Mouse (Mus musculus) neural tube, embryonic 13.5 days (tissue): ENCODE data around the gene Mtx1. TPM values are rescaled to one million over a fixed set of nuclear protein-coding genes. Genes with fewer than 3 reads are reported as not detected.
A peak's percentile ranks its signal among the peaks of the same experiment; 100 is the strongest.

Experiments used
- ATAC-seq: fragments of 200-750 bp; cut with Nextera tagmentation; 2 replicates; pipeline ENCODE4 v1.8.0; 2017; ENCODE audit warnings: low read depth, mild to moderate bottlenecking, moderate TSS enrichment, moderate library complexity
- H3K27ac ChIP-seq: fragments of 300-500 bp; sonication (generic); replicated peaks from 2 replicates; pipeline ENCODE4 v1.5.1; 2015; ENCODE audit warnings: moderate library complexity, mild to moderate bottlenecking, inconsistent platforms
- H3K27me3 ChIP-seq: fragments of 300-500 bp; sonication (generic); 2 replicates; pipeline ENCODE4 v1.6.1; 2015; ENCODE audit warnings: mild to moderate bottlenecking, inconsistent platforms
- H3K36me3 ChIP-seq: fragments of 300-500 bp; sonication (generic); 2 replicates; pipeline ENCODE4 v1.6.1; 2015; ENCODE audit warnings: mild to moderate bottlenecking, inconsistent platforms
- H3K4me1 ChIP-seq: fragments of 300-500 bp; sonication (generic); replicated peaks from 2 replicates; pipeline ENCODE4 v1.6.1; 2015; ENCODE audit warnings: inconsistent platforms
- H3K4me2 ChIP-seq: fragments of 300-500 bp; sonication (generic); 2 replicates; pipeline ENCODE4 v1.6.1; 2015; ENCODE audit warnings: inconsistent platforms, mild to moderate bottlenecking, moderate library complexity
- H3K4me3 ChIP-seq: fragments of 300-500 bp; sonication (generic); 2 replicates; pipeline ENCODE4 v1.5.1; 2015; ENCODE audit warnings: mild to moderate bottlenecking, inconsistent platforms
- H3K9ac ChIP-seq: fragments of 300-500 bp; sonication (generic); 2 replicates; pipeline ENCODE4 v1.6.1; 2015; ENCODE audit warnings: moderate library complexity, mild to moderate bottlenecking, inconsistent platforms
- H3K9me3 ChIP-seq: fragments of 300-500 bp; sonication (generic); 2 replicates; pipeline ENCODE4 v1.6.1; 2016; ENCODE audit warnings: inconsistent platforms
- WGBS: fragments of 180-500 bp; shearing (Covaris S2); methylation state at CpG from one replicate; pipeline ENCODE4 v1.1.7; 2015; 5-methylcytosine and 5-hydroxymethylcytosine counted together
- polyA plus RNA-seq: library from polyadenylated mRNA; unstranded; fragments of >200 nt; fragmentation: Nextera tagmentation; extraction: Ambion mirVana; gene quantifications from 2 replicates; pipeline ENCODE4 v1.2.1, GENCODE M21; 2015

Gene Mtx1
- polyA plus RNA-seq, 1 experiment from 2014 or later = 157 TPM

DNA sequence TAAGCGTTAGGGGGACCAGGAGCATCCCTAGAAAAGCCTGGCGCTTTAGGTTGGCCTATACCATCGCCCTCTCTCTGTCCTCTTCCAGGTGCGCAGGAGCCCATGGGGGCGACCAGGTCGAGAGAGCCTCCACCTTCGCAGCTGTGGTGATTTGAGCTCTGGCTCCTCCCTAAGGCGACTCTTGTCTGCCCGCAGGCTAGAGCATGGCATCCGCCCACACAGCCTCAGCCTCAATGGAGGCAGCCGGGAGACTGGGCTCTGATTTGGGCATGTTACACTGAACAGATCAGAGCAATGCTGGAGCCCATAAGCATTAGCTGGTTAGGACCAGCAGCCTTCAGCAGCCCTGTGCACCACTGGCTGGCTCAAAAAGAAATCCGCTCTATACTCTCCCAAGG is 38.4 kb downstream of the Mtx1 start:
- no peak for ATAC-seq
- peaks cover 23% of the 10 kb centered on the region for H3K4me1 ChIP-seq
- H3K27me3 ChIP-seq = no peaks in the 10 kb centered on the region
- 71% methylated on average over 12 of the region's 12 CpGs for WGBS
- H3K27ac ChIP-seq = no peak overlapping the region
- no peaks in the 10 kb centered on the region for H3K9me3 ChIP-seq
- H3K4me3 ChIP-seq = no peak overlapping the region
- no peak overlapping the region for H3K4me2 ChIP-seq
- no peak overlapping the region for H3K9ac ChIP-seq
- peaks cover 32% of the 10 kb centered on the region for H3K36me3 ChIP-seq

DNA sequence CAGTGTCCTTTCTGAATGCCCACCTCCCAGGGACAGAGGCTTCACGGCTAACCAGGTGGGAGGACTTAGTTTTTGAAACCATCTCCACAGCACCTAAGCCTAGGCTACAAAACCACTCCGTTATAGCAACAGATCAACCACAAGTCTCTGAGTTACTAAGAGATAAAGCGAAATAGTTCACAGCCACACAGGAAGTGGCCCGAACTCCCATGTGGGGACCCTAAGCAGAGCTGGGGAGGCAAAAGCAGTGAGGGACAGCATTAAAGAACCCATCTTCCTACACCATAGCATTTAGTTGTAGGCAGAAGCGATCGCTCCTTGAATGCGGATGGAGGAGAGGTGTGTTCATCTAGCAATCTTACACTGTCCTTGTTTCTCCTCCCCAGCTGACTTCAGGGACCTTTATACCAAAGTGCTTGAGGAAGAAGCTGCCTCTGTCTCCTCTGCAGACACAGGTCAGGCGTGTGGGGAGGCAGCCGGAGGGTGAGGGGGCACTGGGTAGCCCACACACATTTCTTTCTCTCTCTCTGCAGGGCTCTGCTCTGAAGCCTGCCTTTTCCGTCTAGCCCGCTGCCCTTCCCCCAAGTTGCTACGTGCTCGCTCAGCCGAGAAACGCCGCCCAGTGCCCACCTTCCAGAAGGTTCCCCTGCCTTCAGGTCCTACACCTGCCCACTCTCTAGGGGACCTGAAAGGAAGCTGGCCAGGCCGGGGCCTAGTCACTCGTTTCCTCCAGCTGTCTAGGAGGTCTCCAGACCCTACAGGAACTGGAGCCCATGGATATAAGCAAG is 39.0 kb downstream of the Mtx1 start:
- no peak overlapping the region for H3K4me3 ChIP-seq
- H3K9ac ChIP-seq = no peak overlapping the region
- H3K27ac ChIP-seq = no peak overlapping the region
- peaks cover 25% of the 10 kb centered on the region for H3K4me1 ChIP-seq
- no peaks in the 10 kb centered on the region for H3K9me3 ChIP-seq
- peaks cover 32% of the 10 kb centered on the region for H3K36me3 ChIP-seq
- WGBS = 77% methylated on average over 18 of the region's 18 CpGs
- no peak for ATAC-seq
- no peak overlapping the region for H3K4me2 ChIP-seq
- no peaks in the 10 kb centered on the region for H3K27me3 ChIP-seq

DNA sequence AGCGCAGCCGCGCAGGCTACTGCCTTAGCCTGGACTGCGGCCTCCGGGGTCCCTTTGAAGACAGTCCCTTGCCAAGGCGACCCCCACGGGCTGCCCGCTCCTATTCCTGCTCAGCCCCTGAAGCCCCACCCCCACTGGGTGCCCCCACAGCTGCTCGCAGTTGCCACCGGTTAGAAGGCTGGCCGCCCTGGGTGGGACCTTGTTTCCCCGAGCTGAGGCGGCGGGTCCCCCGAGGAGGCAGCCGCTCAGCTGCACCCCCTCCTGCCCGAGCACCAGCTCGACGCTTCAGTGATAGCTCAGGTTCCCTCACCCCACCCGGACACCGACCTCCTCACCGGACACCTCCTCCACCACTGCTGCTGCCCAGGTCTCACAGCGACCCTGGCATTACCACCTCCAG is 39.7 kb downstream of the Mtx1 start:
- peak overlapping the region; percentile 5; the same call in 1 of the 2 replicates for H3K9ac ChIP-seq

DNA sequence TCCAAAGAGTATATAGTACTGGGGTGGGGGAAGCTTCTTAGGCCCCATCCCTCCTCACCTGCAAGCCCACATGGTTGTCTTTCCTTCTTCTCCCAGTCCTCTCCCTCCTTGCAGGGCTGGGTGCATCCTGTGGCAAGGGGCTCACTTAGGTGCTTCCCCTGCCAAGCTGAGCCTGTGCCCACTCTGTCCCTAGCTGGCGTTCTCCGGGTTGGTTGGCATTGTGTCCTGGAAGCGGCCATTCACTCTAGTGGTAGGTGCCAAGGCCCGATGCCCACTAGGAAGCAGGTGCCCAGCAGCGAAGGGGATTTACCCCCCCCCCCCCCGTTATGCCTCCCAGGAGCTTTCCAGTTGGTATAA is 43.0 kb downstream of the Mtx1 start:
- WGBS = 75% methylated on average over 6 of the region's 6 CpGs
- H3K27ac ChIP-seq = peak overlapping the region; percentile 92
- ATAC-seq = no peak

More for the DNA sequence above, 39.7 kb downstream of the Mtx1 start:
- Histone ChIP-seq H3K36me3 (peaks cover 37% of the 10 kb centered on the region), H3K27ac (no peak overlapping the region), H3K4me2 (no peak overlapping the region), H3K9me3 (no peaks in the 10 kb centered on the region), H3K4me1 (peaks cover 29% of the 10 kb centered on the region), H3K27me3 (no peaks in the 10 kb centered on the region), H3K4me3 (no peak overlapping the region)
- 46% methylated on average over 23 of the region's 23 CpGs for WGBS
- ATAC-seq = no peak

DNA sequence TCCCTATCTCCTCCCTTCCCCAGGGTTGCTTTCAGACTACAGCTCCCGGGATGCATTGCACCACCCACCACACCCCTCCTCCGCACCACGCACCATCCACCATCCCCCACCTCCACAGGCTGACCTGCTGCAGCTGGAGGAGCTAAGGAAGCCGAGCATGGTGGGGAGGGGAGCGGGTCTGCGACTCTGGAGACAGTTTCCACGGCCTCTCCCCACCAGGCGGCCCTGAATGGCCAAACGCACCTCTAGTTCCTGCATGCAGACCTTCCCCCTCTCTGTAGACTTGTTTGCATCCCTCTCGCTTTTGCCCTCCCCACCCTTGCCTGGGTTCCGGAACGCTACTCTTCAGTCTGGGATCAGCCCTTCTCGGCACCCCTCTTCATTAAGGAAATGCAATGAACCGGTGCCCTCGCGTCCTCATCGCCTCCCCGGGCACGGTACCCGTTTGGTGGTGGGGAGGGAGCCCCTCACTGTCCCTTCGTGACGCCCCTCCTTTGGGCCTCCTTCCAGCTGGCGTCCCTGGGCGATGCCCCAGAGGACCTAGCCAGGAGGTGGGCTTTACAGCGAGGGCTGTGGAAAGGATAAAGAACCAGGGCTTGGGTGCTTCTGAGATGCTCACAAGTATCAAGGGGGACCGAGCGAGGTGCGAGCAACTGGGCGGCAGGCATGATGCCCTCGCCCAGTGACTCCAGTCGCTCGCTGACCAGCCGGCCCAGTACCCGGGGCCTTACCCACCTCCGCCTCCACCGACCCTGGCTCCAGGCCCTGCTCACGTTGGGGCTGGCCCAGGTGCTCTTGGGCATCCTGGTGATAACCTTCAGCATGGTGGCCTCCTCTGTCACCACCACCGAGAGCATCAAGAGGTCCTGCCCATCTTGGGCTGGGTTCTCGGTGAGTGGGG is 43.6 kb downstream of the Mtx1 start, which contains the start of gene Fam189b:
Gene Fam189b, plus strand, starts transcription at position 86 of the 901 bp plus-strand sequence.
- peak within 1 kb of the TSS; percentile 60 for H3K4me3 ChIP-seq
- peak; percentile 95 for ATAC-seq
- H3K4me2 ChIP-seq = peak within 1 kb of the TSS; percentile 99
- H3K9ac ChIP-seq = peak within 1 kb of the TSS; percentile 92
- peaks cover 59% of the 10 kb centered on the region for H3K36me3 ChIP-seq
- peak within 1 kb of the TSS; percentile 92 for H3K27ac ChIP-seq
- H3K4me1 ChIP-seq = peaks cover 39% of the 10 kb centered on the region
- 6% methylated on average over 39 of the region's 39 CpGs for WGBS
- no peaks in the 10 kb centered on the region for H3K9me3 ChIP-seq
- H3K27me3 ChIP-seq = no peaks in the 10 kb centered on the region

More for the DNA sequence above, 43.0 kb downstream of the Mtx1 start:
- H3K36me3 ChIP-seq = peaks cover 65% of the 10 kb centered on the region
- peak overlapping the region; percentile 92 for H3K9ac ChIP-seq
- no peaks in the 10 kb centered on the region for H3K27me3 ChIP-seq
- H3K4me3 ChIP-seq = peak overlapping the region; percentile 60
- peak overlapping the region; percentile 99 for H3K4me2 ChIP-seq
- peaks cover 33% of the 10 kb centered on the region for H3K4me1 ChIP-seq
- H3K9me3 ChIP-seq = no peaks in the 10 kb centered on the region

DNA sequence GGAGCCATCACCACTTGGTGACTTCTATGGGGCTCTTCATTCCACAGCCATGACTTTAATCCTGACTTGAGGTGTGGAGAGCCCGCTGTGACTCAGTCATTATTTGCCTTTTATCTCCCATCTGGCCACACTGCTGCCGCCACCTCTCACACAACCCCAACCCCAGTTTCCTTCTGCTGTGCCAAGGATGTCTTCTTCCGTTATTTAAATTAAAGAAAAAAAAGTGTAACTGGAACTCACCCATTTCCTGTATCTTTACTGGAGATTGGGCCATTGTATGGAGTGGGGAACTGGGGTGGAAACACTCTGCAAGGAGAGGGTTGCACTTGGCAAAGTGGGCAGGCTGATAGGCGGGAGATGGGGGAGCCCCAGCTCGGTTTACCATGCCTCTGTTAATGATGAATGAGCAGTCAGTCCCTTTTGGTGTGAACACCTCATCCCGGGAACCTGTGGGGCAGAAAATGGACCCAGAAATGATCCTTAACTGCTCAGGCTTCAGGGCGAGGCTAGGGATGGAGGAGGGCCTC is 44.3 kb downstream of the Mtx1 start:
- peak; percentile 15 for ATAC-seq
- WGBS = 51% methylated on average over 7 of the region's 7 CpGs
- H3K4me2 ChIP-seq = peak overlapping the region; percentile 99
- peak overlapping the region; percentile 92 for H3K9ac ChIP-seq
- H3K36me3 ChIP-seq = peaks cover 52% of the 10 kb centered on the region
- H3K4me1 ChIP-seq = peaks cover 45% of the 10 kb centered on the region
- H3K27ac ChIP-seq = peak overlapping the region; percentile 92
- H3K9me3 ChIP-seq = no peaks in the 10 kb centered on the region
- no peaks in the 10 kb centered on the region for H3K27me3 ChIP-seq
- H3K4me3 ChIP-seq = peak overlapping the region; percentile 60

DNA sequence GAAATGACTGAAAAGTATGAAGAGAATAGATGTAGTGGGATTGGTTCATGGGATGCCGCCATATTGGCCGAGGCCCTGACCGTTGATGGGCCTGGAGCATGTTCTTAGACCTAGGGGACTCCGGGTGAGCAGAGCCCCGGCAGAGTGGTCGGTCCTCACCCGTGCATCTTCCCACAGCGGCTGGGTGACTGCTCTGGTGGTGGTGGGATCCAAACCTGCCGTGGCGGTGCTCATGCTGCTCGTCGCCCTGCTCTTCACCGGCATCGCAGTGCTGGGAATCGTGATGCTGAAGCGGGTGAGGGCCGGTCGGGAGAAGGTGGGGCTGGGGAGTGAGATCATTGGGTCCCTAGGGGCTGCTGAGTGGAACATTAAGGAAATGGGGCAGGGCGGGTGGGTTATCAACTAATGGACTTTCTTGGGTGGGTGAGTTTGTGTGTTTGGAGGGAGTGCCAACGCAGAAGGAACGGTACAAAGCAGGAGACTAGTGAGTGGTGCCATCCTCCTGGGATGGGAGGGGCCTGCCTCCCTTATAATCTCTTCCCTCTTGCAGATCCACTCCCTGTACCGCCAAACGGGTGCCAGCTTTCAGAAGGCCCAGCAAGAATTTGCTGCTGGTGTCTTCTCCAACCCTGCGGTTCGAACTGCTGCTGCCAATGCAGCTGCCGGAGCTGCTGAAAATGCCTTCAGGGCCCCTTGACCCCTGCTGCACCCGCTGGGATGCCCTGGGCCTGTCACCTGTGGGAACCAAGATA is 45.0 kb downstream of the Mtx1 start:
- Histone ChIP-seq H3K36me3 (peaks cover 46% of the 10 kb centered on the region), H3K27ac (peak overlapping the region; percentile 92), H3K27me3 (no peaks in the 10 kb centered on the region), H3K9ac (0 out of 2 replicates have a peak overlapping the region, but pooled peaks have one; percentile 12), H3K4me2 (peak overlapping the region; percentile 99; the same call in 1 of the 2 replicates), H3K9me3 (no peaks in the 10 kb centered on the region), H3K4me3 (no peak overlapping the region), H3K4me1 (peaks cover 45% of the 10 kb centered on the region)
- no peak for ATAC-seq
- 88% methylated on average over 27 of the region's 27 CpGs for WGBS

DNA sequence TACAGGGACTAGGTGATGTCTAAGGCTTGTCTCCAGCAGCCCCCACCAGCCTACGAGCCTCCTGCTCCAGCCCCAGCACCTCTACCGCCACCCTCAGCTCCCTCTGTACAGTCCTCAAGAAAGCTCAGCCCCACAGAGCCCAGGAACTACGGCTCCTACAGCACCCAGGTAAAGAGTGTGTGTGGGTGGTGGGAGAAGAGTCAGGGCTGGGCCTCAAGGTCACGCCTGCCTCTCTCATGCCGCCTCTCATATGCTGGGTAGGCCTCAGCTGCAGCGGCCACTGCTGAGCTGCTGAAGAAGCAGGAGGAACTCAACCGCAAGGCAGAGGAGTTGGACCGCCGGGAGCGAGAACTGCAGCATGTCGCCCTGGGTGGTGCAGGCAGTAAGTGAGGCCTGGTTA is 47.8 kb downstream of the Mtx1 start:
- H3K4me2 ChIP-seq = peak overlapping the region; percentile 95; the same call in 1 of the 2 replicates
- H3K9me3 ChIP-seq = no peaks in the 10 kb centered on the region
- ATAC-seq = no peak
- no peak overlapping the region for H3K27ac ChIP-seq
- peak overlapping the region; percentile 81; the same call in 1 of the 2 replicates for H3K4me3 ChIP-seq
- peaks cover 28% of the 10 kb centered on the region for H3K4me1 ChIP-seq
- WGBS = 93% methylated on average over 11 of the region's 11 CpGs
- H3K27me3 ChIP-seq = no peaks in the 10 kb centered on the region
- H3K36me3 ChIP-seq = peaks cover 64% of the 10 kb centered on the region
- peak overlapping the region; percentile 87; the same call in 1 of the 2 replicates for H3K9ac ChIP-seq

DNA sequence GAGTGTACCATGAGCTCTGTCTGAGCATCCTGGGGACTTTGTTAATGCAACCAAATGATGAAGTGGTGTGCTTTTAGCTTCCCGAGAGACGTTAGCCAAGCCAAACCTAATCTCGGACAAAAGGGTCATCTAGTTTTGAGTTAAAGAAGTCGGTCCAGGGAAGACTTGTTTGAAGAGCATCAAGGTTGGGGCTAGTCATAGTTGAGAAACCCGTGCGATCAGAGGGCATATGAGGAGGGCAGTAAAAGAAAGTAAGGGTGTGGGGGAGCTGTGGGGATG is 48.8 kb downstream of the Mtx1 start:
- WGBS = 7% methylated on average over 6 of the region's 6 CpGs
- H3K36me3 ChIP-seq = peaks cover 74% of the 10 kb centered on the region
- peak overlapping the region; percentile 87 for H3K9ac ChIP-seq

DNA sequence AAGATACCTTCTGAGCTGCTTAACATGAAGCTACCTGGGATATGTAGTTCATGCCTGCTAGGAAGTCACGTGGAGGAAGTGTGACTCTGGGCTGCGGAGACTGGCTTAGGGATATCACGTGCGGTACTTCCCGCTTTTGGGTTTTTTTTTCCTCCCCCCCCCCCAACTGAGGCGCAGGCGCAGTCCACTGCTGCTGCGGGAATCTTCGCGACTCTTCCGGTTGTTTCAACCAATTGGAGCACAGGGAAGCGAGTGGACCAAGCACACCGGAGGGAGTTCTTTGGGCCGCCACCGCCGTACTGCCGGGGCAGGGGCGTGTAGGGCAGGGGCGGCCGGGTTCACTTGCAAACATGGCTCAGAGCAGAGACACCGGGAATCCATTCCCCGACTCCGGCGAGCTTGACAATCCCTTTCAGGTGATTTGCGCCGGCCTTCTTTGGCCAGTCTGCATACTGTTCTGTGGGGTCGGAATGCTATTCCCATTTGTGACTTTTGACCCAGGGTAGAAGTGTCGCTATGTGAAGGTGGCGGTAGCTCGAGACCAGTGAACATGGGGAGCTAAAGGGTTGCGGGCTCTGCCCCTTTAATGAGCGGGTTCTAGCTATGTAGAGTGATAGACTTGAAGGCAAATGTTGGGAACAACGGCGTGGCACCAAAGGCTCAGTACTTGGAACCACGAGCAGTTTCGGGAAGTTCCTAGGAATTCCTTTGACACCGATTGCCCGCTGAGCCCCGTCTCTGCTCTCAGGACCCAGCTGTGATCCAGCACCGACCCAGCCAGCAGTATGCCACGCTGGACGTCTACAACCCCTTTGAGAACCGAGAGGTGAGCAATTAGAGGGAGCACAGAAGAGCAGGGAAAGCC is 49.4 kb downstream of the Mtx1 start, which contains the start of gene Scamp3:
Gene Scamp3, plus strand, starts transcription at position 232 of the 865 bp plus-strand sequence.
- WGBS = 0% methylated on average over 43 of the region's 43 CpGs
- H3K4me2 ChIP-seq = peak within 1 kb of the TSS; percentile 95
- H3K9me3 ChIP-seq = no peaks in the 10 kb centered on the region
- peak; percentile 97 for ATAC-seq
- peak within 1 kb of the TSS; percentile 81 for H3K4me3 ChIP-seq
- peak within 1 kb of the TSS; percentile 87 for H3K9ac ChIP-seq
- H3K27ac ChIP-seq = peak within 1 kb of the TSS; percentile 85
- H3K27me3 ChIP-seq = no peaks in the 10 kb centered on the region
- H3K36me3 ChIP-seq = peaks cover 77% of the 10 kb centered on the region
- peaks cover 16% of the 10 kb centered on the region for H3K4me1 ChIP-seq

More for the DNA sequence above, 48.8 kb downstream of the Mtx1 start:
- Histone ChIP-seq H3K27me3 (no peaks in the 10 kb centered on the region), H3K4me1 (peaks cover 19% of the 10 kb centered on the region), H3K9me3 (no peaks in the 10 kb centered on the region), H3K4me3 (peak overlapping the region; percentile 81), H3K4me2 (peak overlapping the region; percentile 95), H3K27ac (peak overlapping the region; percentile 85)
- ATAC-seq = no peak

DNA sequence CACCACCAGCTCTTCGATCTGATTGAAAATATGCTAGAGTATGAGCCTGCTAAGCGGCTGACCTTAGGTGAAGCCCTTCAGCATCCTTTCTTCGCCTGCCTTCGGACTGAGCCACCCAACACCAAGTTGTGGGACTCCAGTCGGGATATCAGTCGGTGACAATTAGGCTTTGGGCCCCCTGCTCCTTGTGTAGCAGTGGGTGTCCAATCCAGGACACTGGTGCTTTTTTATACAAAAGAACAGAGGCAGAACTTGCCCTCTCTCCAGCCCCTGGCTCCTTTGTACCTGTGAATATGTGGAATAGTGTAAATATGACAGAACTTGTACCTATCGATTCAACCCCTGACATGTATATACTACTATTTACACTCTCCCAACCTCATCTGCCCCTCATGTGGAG is 50.5 kb downstream of the Mtx1 start:
- Histone ChIP-seq H3K9ac (no peak overlapping the region), H3K27me3 (no peaks in the 10 kb centered on the region), H3K4me2 (no peak overlapping the region), H3K4me1 (peaks cover 16% of the 10 kb centered on the region), H3K36me3 (peaks cover 76% of the 10 kb centered on the region), H3K9me3 (no peaks in the 10 kb centered on the region), H3K4me3 (no peak overlapping the region), H3K27ac (no peak overlapping the region)
- no peak for ATAC-seq
- WGBS = 80% methylated on average over 7 of the region's 7 CpGs
